Mouse (Mus musculus): Measurements from ENCODE around the gene Gpatch2. TPM values are rescaled to one million over a fixed set of nuclear protein-coding genes. Genes with fewer than 3 reads are reported as not detected.

The Gpatch2 gene
- polyA plus RNA-seq, 1 experiment, result 7.9 TPM

DNA sequence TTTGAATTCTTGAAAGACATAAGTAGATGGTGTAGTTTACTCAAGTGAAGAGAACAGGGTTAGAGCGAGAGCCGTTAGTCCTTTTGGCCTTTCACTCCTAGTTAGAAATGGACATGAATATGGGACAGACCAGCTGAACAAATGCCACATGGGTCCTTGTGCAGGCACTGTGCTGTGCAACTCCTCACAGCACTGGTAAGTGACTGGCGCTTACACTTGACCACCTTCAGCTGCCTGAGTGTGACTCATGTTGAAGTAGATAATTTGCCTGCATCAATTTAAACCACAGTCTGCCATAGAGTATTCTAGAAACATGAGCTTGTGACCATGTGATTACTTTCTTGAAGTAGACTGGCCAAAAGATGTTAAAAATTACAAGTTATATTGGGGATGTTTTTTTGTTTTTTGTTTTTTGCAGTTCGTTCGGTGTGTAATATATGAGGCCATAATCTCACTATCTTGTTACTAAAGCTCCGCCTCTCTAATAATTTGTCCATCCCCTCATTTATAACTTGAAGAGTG lies 79.8 kb downstream of the Gpatch2 start:
- DNase-seq (ENCODE audit: low read depth, low spot score), result no peak
- 93% methylated on average over 6 of the region's 6 CpGs for WGBS

DNA sequence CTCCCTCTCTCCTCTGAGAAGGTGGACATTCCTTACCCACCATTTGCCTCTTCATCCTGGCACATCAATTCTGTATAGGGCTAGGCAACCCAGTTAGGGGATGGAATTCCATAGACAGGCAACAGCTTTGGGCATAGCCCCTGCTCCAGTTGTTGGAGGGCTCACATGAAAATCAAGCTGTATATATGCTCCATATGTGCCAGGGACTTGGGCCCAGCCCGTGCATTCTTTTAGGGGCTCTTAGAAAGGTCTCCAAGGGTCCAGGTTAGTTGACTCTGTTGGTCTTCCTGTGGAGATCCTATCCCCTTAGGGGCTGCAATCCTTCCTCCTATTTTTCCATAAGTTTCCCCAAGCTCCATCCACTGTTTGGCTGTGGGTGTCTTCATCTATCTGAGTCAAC lies 80.4 kb downstream of the Gpatch2 start:
- WGBS, result 90% methylated on average over 1 of the region's 1 CpGs
- no peak for DNase-seq (ENCODE audit: low read depth, low spot score)

GRCm38 (mm10) chr1:187299236-187299635 lies 83.9 kb downstream of the Gpatch2 start:
- WGBS, result 74% methylated on average over 4 of the region's 4 CpGs
- no peak for DNase-seq (ENCODE audit: low read depth, low spot score)

DNA sequence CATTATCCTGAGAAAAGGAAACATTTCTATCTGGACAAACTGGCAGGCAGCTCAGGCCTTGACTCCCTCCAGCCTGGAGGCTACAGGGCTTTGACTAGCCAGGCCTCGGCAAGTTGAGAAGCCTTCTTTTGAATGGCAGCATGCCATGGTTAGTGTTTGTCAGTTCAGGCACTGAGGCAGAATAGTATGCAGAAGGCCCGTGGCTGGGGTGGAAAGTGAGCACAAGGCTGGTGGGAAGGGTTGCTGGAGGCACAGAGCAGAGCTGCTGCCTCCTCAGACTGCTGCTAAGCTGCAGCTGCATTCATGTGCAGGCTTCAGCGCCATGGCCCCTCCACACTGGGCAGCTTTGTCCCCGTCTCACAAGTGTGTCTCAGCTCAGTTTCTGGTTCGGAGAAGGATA lies 85.3 kb downstream of the Gpatch2 start:
- WGBS, result 63% methylated on average over 5 of the region's 5 CpGs
- DNase-seq (ENCODE audit: low read depth, low spot score), result no peak

- no peak for DNase-seq (ENCODE audit: low read depth, low spot score)
- WGBS, result 85% methylated on average over 10 of the region's 10 CpGs
Observed at GRCm38 (mm10) chr1:187303221-187303620, 87.9 kb downstream of the Gpatch2 start.

GRCm38 (mm10) chr1:187307335-187307734 lies 92.0 kb downstream of the Gpatch2 start:
- WGBS, result 93% methylated on average over 4 of the region's 4 CpGs
- no peak for DNase-seq (ENCODE audit: low read depth, low spot score)

GRCm38 (mm10) chr1:187308523-187308922 lies 93.2 kb downstream of the Gpatch2 start:
- 37% methylated on average over 2 of the region's 2 CpGs for WGBS
- no peak for DNase-seq (ENCODE audit: low read depth, low spot score)

- WGBS, result 86% methylated on average over 6 of the region's 6 CpGs
- DNase-seq (ENCODE audit: low read depth, low spot score), result no peak
Observed at GRCm38 (mm10) chr1:187311122-187311521, 95.8 kb downstream of the Gpatch2 start.

GRCm38 (mm10) chr1:187313323-187313722 lies 98.0 kb downstream of the Gpatch2 start:
- DNase-seq (ENCODE audit: low read depth, low spot score), result no peak
- WGBS, result 93% methylated on average over 1 of the region's 1 CpGs

DNA sequence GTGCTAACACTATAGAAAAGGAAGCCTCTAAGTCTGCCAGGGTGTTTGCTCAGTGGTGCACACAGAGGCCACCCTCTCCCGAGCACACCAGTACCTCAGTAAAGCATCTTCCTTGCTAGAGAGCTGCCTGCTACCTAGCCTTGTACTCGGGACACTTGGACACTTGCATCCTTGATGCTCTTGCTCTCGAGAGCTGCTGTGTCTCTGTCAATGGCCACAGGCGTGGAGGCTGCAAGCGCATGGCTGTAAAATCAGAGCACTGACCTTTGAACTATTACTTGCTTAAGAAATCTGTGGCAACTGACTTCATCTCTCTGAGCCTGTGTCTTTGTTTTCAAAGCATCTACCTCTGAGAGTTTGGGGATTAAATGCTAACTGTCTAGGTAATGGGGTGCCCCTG lies 98.5 kb downstream of the Gpatch2 start:
- 55% methylated on average over 5 of the region's 5 CpGs for WGBS
- no peak for DNase-seq (ENCODE audit: low read depth, low spot score)

DNA sequence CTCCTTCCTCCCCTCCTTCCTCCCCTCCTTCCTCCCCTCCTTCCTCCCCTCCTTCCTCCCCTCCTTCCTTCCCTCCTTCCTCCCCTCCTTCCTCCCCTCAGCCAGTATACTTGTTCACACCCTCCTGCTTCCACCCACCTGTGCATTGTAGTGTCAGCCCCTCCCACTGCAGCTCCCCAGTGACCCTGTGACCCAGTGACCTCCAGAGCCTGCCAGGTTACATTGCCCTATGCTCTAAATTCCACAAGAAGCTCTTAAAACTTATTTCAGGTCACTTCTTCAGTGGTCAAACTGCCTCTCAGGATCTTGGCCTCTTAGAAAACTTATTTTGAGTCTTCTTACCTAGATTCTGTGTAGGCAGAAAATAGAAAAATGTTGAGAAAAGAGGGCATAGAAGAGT lies 99.2 kb downstream of the Gpatch2 start:
- DNase-seq (ENCODE audit: low read depth, low spot score), result no peak

DNA sequence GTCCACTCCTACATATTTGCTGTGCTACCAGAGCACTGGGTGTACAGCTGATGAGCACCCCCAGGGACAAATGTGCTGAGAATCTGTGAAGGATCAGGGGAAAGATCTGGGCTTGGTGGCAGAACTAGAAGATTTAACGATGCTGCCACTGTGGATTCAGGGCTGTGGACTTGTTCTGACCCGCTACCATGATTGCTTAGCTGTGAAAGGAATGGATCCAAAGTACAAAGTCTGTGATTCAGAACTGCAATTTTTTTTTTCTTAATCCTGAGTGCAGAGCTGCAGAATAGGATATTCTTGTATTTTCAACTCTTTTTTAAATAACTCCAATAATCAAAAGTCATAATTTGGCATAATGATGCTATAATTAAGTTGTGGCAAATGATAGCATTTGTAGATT lies 100.5 kb downstream of the Gpatch2 start:
- WGBS, result 67% methylated on average over 2 of the region's 2 CpGs
- no peak for DNase-seq (ENCODE audit: low read depth, low spot score)

- WGBS, result 88% methylated on average over 8 of the region's 8 CpGs
- no peak for DNase-seq (ENCODE audit: low read depth, low spot score)
Observed at GRCm38 (mm10) chr1:187316555-187316954, 101.2 kb downstream of the Gpatch2 start.

- WGBS, result 36% methylated on average over 3 of the region's 3 CpGs
- DNase-seq (ENCODE audit: low read depth, low spot score), result no peak
Observed at GRCm38 (mm10) chr1:187321814-187322213, 106.5 kb downstream of the Gpatch2 start.

- DNase-seq (ENCODE audit: low read depth, low spot score), result no peak
- 64% methylated on average over 8 of the region's 8 CpGs for WGBS
Observed at GRCm38 (mm10) chr1:187322505-187323208, 107.3 kb downstream of the Gpatch2 start.

- 32% methylated on average over 1 of the region's 1 CpGs for WGBS
- no peak for DNase-seq (ENCODE audit: low read depth, low spot score)
Observed at GRCm38 (mm10) chr1:187323209-187323589, 107.9 kb downstream of the Gpatch2 start.

- WGBS, result 61% methylated on average over 2 of the region's 2 CpGs
- no peak for DNase-seq (ENCODE audit: low read depth, low spot score)
Observed at GRCm38 (mm10) chr1:187342551-187342950, 127.2 kb downstream of the Gpatch2 start.

DNA sequence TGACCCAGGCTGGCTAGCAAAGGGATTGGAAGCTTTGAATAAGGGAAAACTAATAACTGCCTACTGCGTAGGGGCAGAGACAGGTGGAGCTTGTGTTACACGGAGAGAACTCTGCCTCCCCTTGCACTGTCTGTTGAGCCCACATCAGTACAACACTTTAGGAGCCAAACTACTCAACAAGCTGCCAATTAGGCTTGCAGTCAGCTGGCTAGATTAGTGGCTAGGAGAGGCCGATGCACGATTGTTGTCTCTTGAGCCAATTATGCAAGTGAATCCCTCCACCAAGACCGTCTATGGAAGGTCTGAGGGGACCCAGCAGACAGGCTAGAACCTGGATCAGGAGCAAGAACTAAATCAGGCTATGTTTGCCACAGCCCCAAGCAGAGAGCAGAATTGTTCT lies 129.8 kb downstream of the Gpatch2 start:
- 81% methylated on average over 5 of the region's 5 CpGs for WGBS
- DNase-seq (ENCODE audit: low read depth, low spot score), result no peak

- WGBS, result 90% methylated on average over 11 of the region's 11 CpGs
- DNase-seq (ENCODE audit: low read depth, low spot score), result no peak
Observed at GRCm38 (mm10) chr1:187346923-187347322, 131.6 kb downstream of the Gpatch2 start.

DNA sequence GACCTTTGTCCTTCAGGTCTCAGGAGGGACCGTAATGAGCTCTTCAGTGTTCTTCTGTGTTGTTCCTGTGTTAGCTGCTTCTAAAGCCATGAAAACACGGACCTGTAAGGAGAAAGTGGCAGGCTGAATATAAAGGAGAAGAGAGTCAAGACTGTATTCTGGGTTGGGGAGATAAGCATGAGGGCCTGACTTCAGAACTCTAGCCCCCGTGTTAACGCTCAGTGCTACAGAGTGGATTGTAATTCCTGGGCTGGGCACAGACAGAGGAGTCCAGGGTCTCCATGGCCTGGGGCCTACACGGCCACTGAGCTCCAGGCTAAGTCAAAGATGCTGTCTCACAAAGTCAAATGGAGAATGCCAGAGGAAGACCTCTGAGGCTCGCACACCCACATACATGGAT lies 132.3 kb downstream of the Gpatch2 start:
- 97% methylated on average over 6 of the region's 6 CpGs for WGBS
- no peak for DNase-seq (ENCODE audit: low read depth, low spot score)

- DNase-seq (ENCODE audit: low read depth, low spot score), result no peak
- 94% methylated on average over 26 of the region's 26 CpGs for WGBS
Observed at GRCm38 (mm10) chr1:187348053-187348820, 132.9 kb downstream of the Gpatch2 start.

Data from large intestine, adult 2 months (tissue).